Mouse (Mus musculus): ENCODE data around the gene Gigyf1. TPM values are rescaled to one million over a fixed set of nuclear protein-coding genes. Genes with fewer than 3 reads are reported as not detected.
A peak's percentile ranks its signal among the peaks of the same experiment; 100 is the strongest.

Gene Gigyf1
- polyA plus RNA-seq, 1 experiment from 2014 or later: 10.2 TPM

GRCm38 (mm10) chr5:137530075-137530474 lies 11.7 kb downstream of the Gigyf1 start:
- Histone ChIP-seq H3K36me3 (peaks cover 32% of the 10 kb centered on the region), H3K27ac (peak overlapping the region; percentile 95), H3K9me3 (no peaks in the 10 kb centered on the region), H3K4me1 (peaks cover 24% of the 10 kb centered on the region), H3K9ac (no peak overlapping the region), H3K4me3 (replicated peaks) (peak overlapping the region; percentile 81), H3K27me3 (replicated peaks) (no peaks in the 10 kb centered on the region), H3K4me2 (peak overlapping the region; percentile 83)
- 72% methylated on average over 8 of the region's 8 CpGs for WGBS
- no peak for ATAC-seq (ENCODE audit: insufficient read depth, low FRiP score, low read depth)

DNA sequence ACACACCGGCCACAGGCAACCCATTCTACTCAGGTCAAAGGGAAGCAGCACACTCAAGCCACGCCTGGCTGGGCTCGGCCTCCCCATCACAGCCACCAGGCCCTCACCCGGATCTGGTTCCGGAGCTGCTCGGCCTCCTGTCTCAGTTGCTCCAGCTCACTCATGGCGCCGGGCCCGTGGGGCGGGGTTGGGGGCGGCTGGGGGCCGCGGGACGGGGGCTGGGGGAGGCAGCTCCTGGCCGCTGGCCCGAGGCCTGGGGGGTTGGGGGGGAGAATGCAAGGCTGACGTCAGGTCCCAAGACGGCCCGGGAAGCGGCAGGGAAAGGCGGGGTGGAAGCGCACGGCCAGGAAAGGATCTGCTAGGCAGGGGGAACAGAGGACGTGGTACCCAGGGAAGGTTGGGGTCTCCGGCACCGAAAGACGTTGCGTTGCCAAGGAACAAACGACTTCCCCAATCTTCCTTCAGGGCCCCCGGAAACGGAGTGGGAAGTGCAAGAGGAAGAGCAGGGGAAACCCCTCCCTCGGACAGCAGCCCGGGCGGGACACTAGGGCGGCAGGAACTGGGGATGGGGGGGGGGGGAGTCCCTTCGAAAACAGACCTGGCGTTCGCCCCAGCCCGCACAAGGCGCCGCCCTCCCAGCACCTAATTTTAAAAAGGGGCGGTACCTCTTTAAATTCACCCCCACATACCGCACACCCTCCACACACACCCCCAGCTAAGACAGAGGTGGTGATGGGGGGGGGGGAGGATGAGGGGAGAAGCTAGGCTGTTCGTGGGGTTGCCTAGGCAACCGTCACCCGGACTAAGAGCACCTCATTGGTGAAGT lies 12.5 kb downstream of the Gigyf1 start:
- H3K4me2 ChIP-seq: peak overlapping the region; percentile 83
- no peaks in the 10 kb centered on the region for H3K9me3 ChIP-seq
- no peaks in the 10 kb centered on the region for H3K27me3 ChIP-seq (replicated peaks)
- peaks cover 24% of the 10 kb centered on the region for H3K4me1 ChIP-seq
- H3K9ac ChIP-seq: peak overlapping the region; percentile 95
- peak; percentile 17; the same call in 1 of the 2 replicates for ATAC-seq (ENCODE audit: insufficient read depth, low FRiP score, low read depth)
- 2% methylated on average over 44 of the region's 46 CpGs for WGBS
- peak overlapping the region; percentile 81 for H3K4me3 ChIP-seq (replicated peaks)
- H3K36me3 ChIP-seq: peaks cover 26% of the 10 kb centered on the region
- H3K27ac ChIP-seq: peak overlapping the region; percentile 95

DNA sequence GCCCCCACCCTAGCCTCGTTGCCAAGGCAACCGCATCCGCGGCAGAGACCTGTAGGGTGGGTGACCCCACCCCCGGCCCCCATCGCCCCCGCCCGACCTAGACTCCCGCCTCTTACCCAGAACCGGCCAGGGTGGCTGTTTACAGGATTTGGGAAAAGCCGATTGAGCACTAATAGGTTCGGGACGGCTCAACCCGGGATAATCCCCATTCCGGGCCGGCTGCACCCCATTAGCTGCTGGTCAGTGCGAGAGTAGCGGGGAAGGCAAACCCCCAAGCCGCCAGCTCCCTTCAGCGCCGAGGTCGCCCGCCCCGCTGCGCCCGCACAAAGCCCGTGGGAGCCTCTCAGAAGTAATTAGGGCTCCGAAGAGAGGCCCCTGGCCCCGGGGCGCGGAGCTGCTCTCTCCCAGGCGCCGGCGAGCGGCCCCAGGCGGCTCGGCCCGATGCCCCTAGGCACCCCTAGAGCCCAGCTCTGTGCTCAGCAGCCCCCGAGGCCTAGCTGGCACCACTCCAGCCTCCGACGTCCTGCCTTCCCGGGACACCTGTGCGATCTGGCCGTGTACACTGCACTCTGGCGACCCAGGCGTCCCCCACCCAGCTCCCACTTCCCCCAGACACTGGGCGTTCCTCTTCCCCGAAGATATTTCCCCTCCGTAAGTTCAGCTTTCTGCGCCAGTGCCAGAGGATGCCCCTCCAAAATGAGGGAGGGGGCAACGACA lies 13.2 kb downstream of the Gigyf1 start:
- Histone ChIP-seq H3K36me3 (peaks cover 26% of the 10 kb centered on the region), H3K27ac (peak overlapping the region; percentile 95), H3K4me2 (peak overlapping the region; percentile 83), H3K27me3 (replicated peaks) (no peaks in the 10 kb centered on the region), H3K9ac (peak overlapping the region; percentile 95), H3K9me3 (no peaks in the 10 kb centered on the region), H3K4me1 (peaks cover 18% of the 10 kb centered on the region), H3K4me3 (replicated peaks) (peak overlapping the region; percentile 81)
- under 1% methylated on average over 43 of the region's 51 CpGs for WGBS
- peak; percentile 2; the same call in 1 of the 2 replicates for ATAC-seq (ENCODE audit: insufficient read depth, low FRiP score, low read depth)

- Histone ChIP-seq H3K4me3 (replicated peaks) (peak overlapping the region; percentile 81), H3K9me3 (no peaks in the 10 kb centered on the region), H3K4me1 (peaks cover 16% of the 10 kb centered on the region), H3K4me2 (peak overlapping the region; percentile 83), H3K9ac (peak overlapping the region; percentile 95), H3K27ac (peak overlapping the region; percentile 95), H3K36me3 (peaks cover 25% of the 10 kb centered on the region), H3K27me3 (replicated peaks) (no peaks in the 10 kb centered on the region)
- 0% methylated on average over 19 of the region's 19 CpGs for WGBS
- ATAC-seq (ENCODE audit: insufficient read depth, low FRiP score, low read depth): no peak
Measured at GRCm38 (mm10) chr5:137532131-137532807, 13.9 kb downstream of the Gigyf1 start.

GRCm38 (mm10) chr5:137532808-137533116 lies 14.4 kb downstream of the Gigyf1 start:
- H3K9ac ChIP-seq: peak overlapping the region; percentile 95
- ATAC-seq (ENCODE audit: insufficient read depth, low FRiP score, low read depth): no peak; the same call in 1 of the 2 replicates
- no peaks in the 10 kb centered on the region for H3K9me3 ChIP-seq
- peaks cover 20% of the 10 kb centered on the region for H3K36me3 ChIP-seq
- 0% methylated on average over 10 of the region's 12 CpGs for WGBS
- peak overlapping the region; percentile 95 for H3K27ac ChIP-seq
- H3K27me3 ChIP-seq (replicated peaks): no peaks in the 10 kb centered on the region
- H3K4me3 ChIP-seq (replicated peaks): peak overlapping the region; percentile 81
- H3K4me1 ChIP-seq: peaks cover 16% of the 10 kb centered on the region
- peak overlapping the region; percentile 83 for H3K4me2 ChIP-seq

GRCm38 (mm10) chr5:137533117-137533827 lies 14.9 kb downstream of the Gigyf1 start, which contains the start of the genes Epo and Gnb2:
Gene Epo (minus strand): TSS chr5:137533242.
Gene Gnb2 (minus strand): TSS chr5:137533510.
- Histone ChIP-seq H3K9ac (peak within 1 kb of the TSS; percentile 95), H3K27ac (peak within 1 kb of the TSS; percentile 95), H3K4me1 (peaks cover 16% of the 10 kb centered on the region), H3K27me3 (replicated peaks) (no peaks in the 10 kb centered on the region), H3K9me3 (no peaks in the 10 kb centered on the region), H3K4me3 (replicated peaks) (peak within 1 kb of the TSS; percentile 81), H3K36me3 (peaks cover 15% of the 10 kb centered on the region), H3K4me2 (peak within 1 kb of the TSS; percentile 83)
- WGBS: under 1% methylated on average over 40 of the region's 40 CpGs
- peak; percentile 82 for ATAC-seq (ENCODE audit: insufficient read depth, low FRiP score, low read depth)

DNA sequence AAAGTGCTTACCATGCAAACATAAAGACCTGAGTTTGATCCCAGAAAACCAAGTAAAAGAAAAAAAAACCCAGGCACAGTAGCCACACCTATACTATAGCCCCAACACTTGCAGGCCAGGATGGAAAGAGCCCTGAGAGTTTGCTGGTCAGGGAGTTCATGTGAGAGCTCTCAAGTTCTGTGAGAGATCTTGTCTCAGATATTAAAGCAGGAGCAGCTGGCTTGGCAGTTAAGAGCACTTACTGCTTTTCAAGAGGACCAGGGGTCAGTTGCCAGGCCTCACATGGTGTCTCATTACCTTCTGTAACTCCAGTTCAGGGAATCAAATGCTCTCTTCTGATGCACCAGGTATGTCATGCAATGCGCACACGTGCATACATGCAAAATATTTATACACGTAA lies 16.4 kb downstream of the Gigyf1 start:
- Histone ChIP-seq H3K4me3 (replicated peaks) (no peak overlapping the region), H3K4me1 (peaks cover 10% of the 10 kb centered on the region), H3K27ac (no peak overlapping the region), H3K9me3 (no peaks in the 10 kb centered on the region), H3K4me2 (no peak overlapping the region), H3K36me3 (0 out of 2 replicates have a peak, but pooled peaks cover under 1% of the 10 kb centered on the region), H3K27me3 (replicated peaks) (no peaks in the 10 kb centered on the region), H3K9ac (no peak overlapping the region)
- ATAC-seq (ENCODE audit: insufficient read depth, low FRiP score, low read depth): no peak
- 97% methylated on average over 3 of the region's 3 CpGs for WGBS

- Histone ChIP-seq H3K4me3 (replicated peaks) (no peak overlapping the region), H3K9ac (no peak overlapping the region), H3K4me1 (peaks cover 4% of the 10 kb centered on the region), H3K27ac (no peak overlapping the region), H3K27me3 (replicated peaks) (no peaks in the 10 kb centered on the region), H3K4me2 (no peak overlapping the region), H3K36me3 (no peaks in the 10 kb centered on the region), H3K9me3 (no peaks in the 10 kb centered on the region)
- 75% methylated on average over 9 of the region's 9 CpGs for WGBS
- ATAC-seq (ENCODE audit: insufficient read depth, low FRiP score, low read depth): no peak
Measured at GRCm38 (mm10) chr5:137535318-137535717, 17.0 kb downstream of the Gigyf1 start.

DNA sequence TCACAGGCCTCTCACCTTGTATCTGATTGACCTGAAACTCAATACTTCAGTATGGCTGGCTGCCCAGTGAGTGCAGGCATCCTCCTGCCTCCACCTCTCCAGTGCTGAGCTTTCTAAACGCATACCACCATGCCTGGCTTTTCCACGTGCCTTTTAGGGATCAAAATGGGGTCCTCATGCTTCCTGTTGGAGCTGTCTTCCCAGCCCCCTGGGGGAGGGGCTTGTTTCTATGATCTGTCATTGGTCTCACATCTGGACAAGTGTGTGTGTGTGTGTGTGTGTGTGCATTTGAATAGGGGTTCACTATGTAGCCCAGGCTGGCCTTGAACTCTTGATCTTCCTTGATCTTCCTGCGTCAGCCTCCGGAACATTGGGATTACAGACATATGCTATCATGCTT lies 19.1 kb downstream of the Gigyf1 start:
- Histone ChIP-seq H3K27ac (no peak overlapping the region), H3K27me3 (replicated peaks) (no peaks in the 10 kb centered on the region), H3K4me1 (no peaks in the 10 kb centered on the region), H3K4me2 (no peak overlapping the region), H3K36me3 (no peaks in the 10 kb centered on the region), H3K9me3 (no peaks in the 10 kb centered on the region), H3K9ac (no peak overlapping the region), H3K4me3 (replicated peaks) (no peak overlapping the region)
- ATAC-seq (ENCODE audit: insufficient read depth, low FRiP score, low read depth): no peak
- WGBS: 53% methylated on average over 4 of the region's 4 CpGs

DNA sequence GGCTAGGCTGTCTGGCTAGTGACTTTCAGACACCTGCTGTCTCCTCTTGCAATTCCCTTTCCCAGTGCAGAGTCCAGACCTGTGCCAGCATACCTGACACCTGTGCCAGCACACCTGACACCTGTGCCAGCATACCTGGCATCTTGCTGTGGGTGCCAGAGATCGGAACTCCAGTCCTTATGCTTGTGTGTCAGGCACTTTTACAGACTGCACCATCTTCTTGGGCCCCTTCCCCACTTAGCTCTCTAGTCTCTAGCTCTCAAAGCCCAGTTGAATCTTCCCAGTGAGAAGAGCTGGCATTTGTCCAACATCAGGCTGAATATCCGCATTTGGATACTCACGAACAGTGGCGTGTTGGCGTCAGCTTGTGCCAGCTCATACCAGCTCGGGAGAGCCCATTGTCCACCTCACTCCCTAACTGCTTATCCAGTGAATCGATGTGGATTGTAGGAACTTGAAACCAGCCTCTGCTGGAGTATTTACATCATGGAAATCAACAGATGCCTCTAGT lies 21.0 kb downstream of the Gigyf1 start:
- no peak overlapping the region for H3K9ac ChIP-seq
- H3K27ac ChIP-seq: no peak overlapping the region
- H3K9me3 ChIP-seq: no peaks in the 10 kb centered on the region
- 51% methylated on average over 7 of the region's 7 CpGs for WGBS
- no peak; the same call in 1 of the 2 replicates for ATAC-seq (ENCODE audit: insufficient read depth, low FRiP score, low read depth)
- no peak overlapping the region for H3K4me2 ChIP-seq
- no peaks in the 10 kb centered on the region for H3K4me1 ChIP-seq
- no peak overlapping the region for H3K4me3 ChIP-seq (replicated peaks)
- no peaks in the 10 kb centered on the region for H3K27me3 ChIP-seq (replicated peaks)
- H3K36me3 ChIP-seq: no peaks in the 10 kb centered on the region

DNA sequence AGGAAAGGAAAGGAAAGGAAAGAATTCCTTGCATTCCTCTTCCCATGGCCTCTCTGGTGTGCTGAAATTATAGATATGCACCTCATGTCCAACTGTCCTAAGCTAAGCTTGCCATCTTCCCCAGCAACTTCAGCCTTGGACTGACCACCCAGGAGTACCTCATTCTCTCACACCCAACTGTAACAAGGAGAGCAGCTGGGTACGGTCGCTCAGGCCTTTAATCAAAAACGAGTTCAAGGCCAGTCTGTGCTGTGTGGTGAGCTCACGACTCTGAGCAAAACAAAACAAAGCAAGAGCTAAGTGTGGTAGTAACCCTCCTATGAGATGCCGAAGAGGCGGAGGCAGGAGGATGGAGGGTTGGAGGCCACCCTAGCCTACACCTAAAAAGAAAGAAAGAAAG lies 22.6 kb downstream of the Gigyf1 start:
- Histone ChIP-seq H3K9ac (no peak overlapping the region), H3K36me3 (no peaks in the 10 kb centered on the region), H3K27me3 (replicated peaks) (no peaks in the 10 kb centered on the region), H3K27ac (no peak overlapping the region), H3K4me1 (no peaks in the 10 kb centered on the region), H3K4me2 (no peak overlapping the region), H3K4me3 (replicated peaks) (no peak overlapping the region), H3K9me3 (no peaks in the 10 kb centered on the region)
- 73% methylated on average over 6 of the region's 6 CpGs for WGBS
- no peak for ATAC-seq (ENCODE audit: insufficient read depth, low FRiP score, low read depth)
